Mouse (Mus musculus): ENCODE data around the gene Galnt7. TPM values are rescaled to one million over a fixed set of nuclear protein-coding genes. Genes with fewer than 3 reads are reported as not detected.

The Galnt7 gene
- polyA plus RNA-seq, 1 experiment from 2014 or later = 19.5 TPM

- H3K4me1 ChIP-seq (replicated peaks; ENCODE audit: control insufficient read depth, insufficient read depth, low read length) = no peaks in the 10 kb centered on the region; the same call in 1 of the 2 replicates
- H3K27ac ChIP-seq (ENCODE audit: low read depth, low read length) = no peak overlapping the region
- ATAC-seq (replicated peaks; ENCODE audit: low FRiP score) (no peak), DNase-seq (ENCODE audit: low spot score) (no peak)
- H3K27me3 ChIP-seq (ENCODE audit: control insufficient read depth, insufficient read depth, low read length) = no peaks in the 10 kb centered on the region
- no peaks in the 10 kb centered on the region for H3K36me3 ChIP-seq (ENCODE audit: control insufficient read depth, insufficient read depth, low read length)
- no peaks in the 10 kb centered on the region for H3K9me3 ChIP-seq (ENCODE audit: control insufficient read depth, low read length)
- WGBS = 62% methylated on average over 11 of the region's 11 CpGs
- no peak overlapping the region for H3K9ac ChIP-seq (ENCODE audit: low read length)
- H3K4me2 ChIP-seq (ENCODE audit: low read depth, low read length, severe bottlenecking) = no peak overlapping the region
- no peak overlapping the region for H3K4me3 ChIP-seq (ENCODE audit: low read depth, low read length)
Measured at GRCm38 (mm10) chr8:57569400-57569795, 83.4 kb downstream of the Galnt7 start.

DNA sequence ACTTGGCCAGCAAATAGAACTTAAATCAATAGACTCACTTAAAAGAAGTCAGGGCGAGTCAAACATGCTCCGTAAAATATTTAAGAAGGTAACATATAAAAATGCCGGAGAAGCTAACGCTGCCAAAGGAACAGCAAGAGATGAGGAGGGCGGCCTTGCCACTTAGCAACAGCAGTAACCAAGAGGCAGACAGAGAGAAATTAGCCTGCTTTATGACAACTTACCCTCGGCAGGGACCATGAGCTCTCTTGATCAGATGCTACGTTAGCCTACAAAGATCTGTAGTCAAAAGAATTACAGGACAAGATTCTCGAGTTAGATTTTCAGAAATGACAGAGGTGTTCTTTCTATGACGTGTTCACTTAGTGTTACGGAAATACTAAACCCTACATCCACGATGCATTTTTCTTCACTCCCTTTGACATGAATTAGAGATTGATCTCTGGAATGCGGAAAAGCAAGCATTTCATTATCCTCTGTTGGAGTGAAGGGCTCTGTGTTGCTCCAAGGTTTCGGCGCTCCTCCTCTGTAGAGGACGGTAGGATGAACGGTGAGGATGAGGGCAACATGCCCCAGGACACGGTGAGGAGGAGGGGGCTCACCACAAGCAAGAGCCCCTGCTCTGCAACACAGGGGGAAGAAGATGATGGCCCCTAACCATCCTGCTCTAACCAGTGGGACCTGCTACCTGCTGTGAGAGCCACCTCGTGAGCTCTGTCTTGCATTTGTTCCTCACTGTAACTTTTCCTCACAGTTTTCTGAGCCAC, 84.0 kb downstream of the Galnt7 start:
- H3K4me2 ChIP-seq (ENCODE audit: low read depth, low read length, severe bottlenecking) = no peak overlapping the region
- no peak for ATAC-seq (replicated peaks; ENCODE audit: low FRiP score)
- no peak for DNase-seq (ENCODE audit: low spot score)

GRCm38 (mm10) chr8:57567998-57568397, 84.8 kb downstream of the Galnt7 start:
- no peak overlapping the region for H3K9ac ChIP-seq (ENCODE audit: low read length)
- ATAC-seq (replicated peaks; ENCODE audit: low FRiP score) = no peak
- no peak overlapping the region for H3K4me2 ChIP-seq (ENCODE audit: low read depth, low read length, severe bottlenecking)
- H3K36me3 ChIP-seq (ENCODE audit: control insufficient read depth, insufficient read depth, low read length) = no peaks in the 10 kb centered on the region
- H3K27me3 ChIP-seq (ENCODE audit: control insufficient read depth, insufficient read depth, low read length) = no peaks in the 10 kb centered on the region
- no peak overlapping the region for H3K27ac ChIP-seq (ENCODE audit: low read depth, low read length)
- no peaks in the 10 kb centered on the region; the same call in 1 of the 2 replicates for H3K4me1 ChIP-seq (replicated peaks; ENCODE audit: control insufficient read depth, insufficient read depth, low read length)
- no peak for DNase-seq (ENCODE audit: low spot score)
- 88% methylated on average over 7 of the region's 7 CpGs for WGBS
- H3K4me3 ChIP-seq (ENCODE audit: low read depth, low read length) = no peak overlapping the region
- no peaks in the 10 kb centered on the region for H3K9me3 ChIP-seq (ENCODE audit: control insufficient read depth, low read length)

More for the DNA sequence above, 84.0 kb downstream of the Galnt7 start:
- no peak overlapping the region; the same call in 1 of the 2 replicates for H3K27ac ChIP-seq (ENCODE audit: low read depth, low read length)
- H3K9me3 ChIP-seq (ENCODE audit: control insufficient read depth, low read length) = no peaks in the 10 kb centered on the region
- no peaks in the 10 kb centered on the region for H3K36me3 ChIP-seq (ENCODE audit: control insufficient read depth, insufficient read depth, low read length)
- H3K4me3 ChIP-seq (ENCODE audit: low read depth, low read length) = no peak overlapping the region
- no peak overlapping the region for H3K9ac ChIP-seq (ENCODE audit: low read length)
- no peaks in the 10 kb centered on the region for H3K27me3 ChIP-seq (ENCODE audit: control insufficient read depth, insufficient read depth, low read length)
- H3K4me1 ChIP-seq (replicated peaks; ENCODE audit: control insufficient read depth, insufficient read depth, low read length) = no peaks in the 10 kb centered on the region; the same call in 1 of the 2 replicates
- 81% methylated on average over 18 of the region's 18 CpGs for WGBS

DNA sequence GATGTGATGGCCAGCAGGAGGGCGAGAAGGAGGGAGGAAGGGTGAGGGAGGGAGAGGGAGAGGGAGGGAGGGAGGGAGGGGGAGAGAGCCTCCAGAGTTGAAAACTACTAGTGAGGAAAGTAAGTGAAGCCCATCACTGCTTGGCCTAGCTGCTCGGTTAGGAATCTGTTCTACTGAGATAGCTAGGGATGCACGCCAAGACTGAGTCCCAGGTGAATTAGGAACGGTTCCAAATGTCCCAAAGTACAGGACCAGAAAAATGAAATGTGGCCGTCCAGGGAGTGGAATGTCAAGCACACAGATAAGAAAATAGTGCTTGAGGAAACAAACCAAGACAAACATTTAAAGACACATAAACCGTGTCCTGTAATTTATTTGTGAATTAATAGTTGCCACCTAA, 87.8 kb downstream of the Galnt7 start:
- no peak overlapping the region for H3K4me2 ChIP-seq (ENCODE audit: low read depth, low read length, severe bottlenecking)
- no peaks in the 10 kb centered on the region for H3K27me3 ChIP-seq (ENCODE audit: control insufficient read depth, insufficient read depth, low read length)
- no peak overlapping the region for H3K27ac ChIP-seq (ENCODE audit: low read depth, low read length)
- H3K4me1 ChIP-seq (replicated peaks; ENCODE audit: control insufficient read depth, insufficient read depth, low read length) = no peaks in the 10 kb centered on the region; the same call in 1 of the 2 replicates
- no peaks in the 10 kb centered on the region for H3K9me3 ChIP-seq (ENCODE audit: control insufficient read depth, low read length)
- DNase-seq (ENCODE audit: low spot score) = no peak
- H3K9ac ChIP-seq (ENCODE audit: low read length) = no peak overlapping the region
- H3K4me3 ChIP-seq (ENCODE audit: low read depth, low read length) = no peak overlapping the region
- 87% methylated on average over 6 of the region's 6 CpGs for WGBS
- ATAC-seq (replicated peaks; ENCODE audit: low FRiP score) = no peak
- no peaks in the 10 kb centered on the region for H3K36me3 ChIP-seq (ENCODE audit: control insufficient read depth, insufficient read depth, low read length)

GRCm38 (mm10) chr8:57563726-57564125, 89.1 kb downstream of the Galnt7 start:
- Histone ChIP-seq H3K27ac (ENCODE audit: low read depth, low read length) (no peak overlapping the region), H3K4me2 (ENCODE audit: low read depth, low read length, severe bottlenecking) (no peak overlapping the region), H3K27me3 (ENCODE audit: control insufficient read depth, insufficient read depth, low read length) (no peaks in the 10 kb centered on the region), H3K9me3 (ENCODE audit: control insufficient read depth, low read length) (no peaks in the 10 kb centered on the region), H3K36me3 (ENCODE audit: control insufficient read depth, insufficient read depth, low read length) (no peaks in the 10 kb centered on the region), H3K4me3 (ENCODE audit: low read depth, low read length) (no peak overlapping the region), H3K9ac (ENCODE audit: low read length) (no peak overlapping the region), H3K4me1 (replicated peaks; ENCODE audit: control insufficient read depth, insufficient read depth, low read length) (no peaks in the 10 kb centered on the region; the same call in 1 of the 2 replicates)
- no peak for DNase-seq (ENCODE audit: low spot score)
- 94% methylated on average over 15 of the region's 15 CpGs for WGBS
- ATAC-seq (replicated peaks; ENCODE audit: low FRiP score) = no peak

- Histone ChIP-seq H3K4me2 (ENCODE audit: low read depth, low read length, severe bottlenecking) (no peak overlapping the region), H3K27me3 (ENCODE audit: control insufficient read depth, insufficient read depth, low read length) (no peaks in the 10 kb centered on the region), H3K4me1 (replicated peaks; ENCODE audit: control insufficient read depth, insufficient read depth, low read length) (no peaks in the 10 kb centered on the region), H3K27ac (ENCODE audit: low read depth, low read length) (no peak overlapping the region), H3K36me3 (ENCODE audit: control insufficient read depth, insufficient read depth, low read length) (no peaks in the 10 kb centered on the region), H3K9me3 (ENCODE audit: control insufficient read depth, low read length) (no peaks in the 10 kb centered on the region), H3K9ac (ENCODE audit: low read length) (no peak overlapping the region), H3K4me3 (ENCODE audit: low read depth, low read length) (no peak overlapping the region)
- 86% methylated on average over 3 of the region's 3 CpGs for WGBS
- ATAC-seq (replicated peaks; ENCODE audit: low FRiP score) (no peak), DNase-seq (ENCODE audit: low spot score) (no peak)
Measured at GRCm38 (mm10) chr8:57562741-57563140, 90.1 kb downstream of the Galnt7 start.

- ATAC-seq (replicated peaks; ENCODE audit: low FRiP score) (no peak), DNase-seq (ENCODE audit: low spot score) (no peak)
- Histone ChIP-seq H3K4me1 (replicated peaks; ENCODE audit: control insufficient read depth, insufficient read depth, low read length) (no peaks in the 10 kb centered on the region), H3K36me3 (ENCODE audit: control insufficient read depth, insufficient read depth, low read length) (no peaks in the 10 kb centered on the region), H3K4me2 (ENCODE audit: low read depth, low read length, severe bottlenecking) (no peak overlapping the region), H3K27me3 (ENCODE audit: control insufficient read depth, insufficient read depth, low read length) (no peaks in the 10 kb centered on the region), H3K27ac (ENCODE audit: low read depth, low read length) (no peak overlapping the region), H3K9ac (ENCODE audit: low read length) (no peak overlapping the region), H3K9me3 (ENCODE audit: control insufficient read depth, low read length) (no peaks in the 10 kb centered on the region), H3K4me3 (ENCODE audit: low read depth, low read length) (no peak overlapping the region)
- WGBS = 86% methylated on average over 9 of the region's 9 CpGs
Measured at GRCm38 (mm10) chr8:57560926-57561325, 91.9 kb downstream of the Galnt7 start.

DNA sequence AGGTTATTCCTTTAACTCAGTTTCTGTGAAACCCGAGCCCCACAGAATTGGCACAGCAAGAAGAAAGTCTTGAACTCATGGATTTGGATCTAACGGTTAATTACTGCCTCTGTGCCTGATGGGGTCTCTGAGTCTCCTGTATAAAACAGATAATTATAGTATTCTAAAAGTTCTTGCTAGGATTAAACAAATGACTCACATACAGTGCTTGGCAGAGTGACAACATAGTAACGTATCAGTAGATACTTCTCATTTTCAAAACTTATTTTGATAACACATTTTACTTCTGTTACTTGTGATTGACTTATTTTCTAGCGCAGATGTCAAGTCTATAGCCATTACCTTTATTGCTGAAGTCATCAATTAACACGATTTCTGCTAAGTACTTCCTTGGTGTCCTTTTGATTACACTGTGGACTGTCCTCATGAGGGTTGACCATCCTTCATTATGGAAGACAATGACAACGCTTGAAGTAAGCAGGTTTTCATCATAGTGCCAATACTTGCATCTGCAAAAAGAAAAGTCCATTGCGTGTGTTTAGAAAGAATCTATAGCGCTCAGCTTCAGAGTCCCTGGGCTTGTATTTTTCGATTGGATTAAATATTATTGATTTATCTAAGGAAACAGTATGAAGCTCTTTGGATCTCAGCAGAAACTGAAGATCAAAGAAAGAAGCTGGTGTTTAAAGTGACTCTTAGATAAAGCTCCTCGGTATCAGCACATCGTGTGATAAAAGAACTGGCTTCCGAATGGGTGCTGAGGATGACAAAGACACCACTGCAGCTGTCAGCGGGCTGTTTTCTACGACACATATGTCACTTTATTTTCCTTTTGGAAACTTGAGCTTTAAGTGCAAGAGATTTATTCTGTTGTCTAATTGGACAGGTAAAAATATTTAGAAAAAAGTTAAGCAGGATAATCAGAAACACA, 100.5 kb downstream of the Galnt7 start:
- no peak for DNase-seq (ENCODE audit: low spot score)
- Histone ChIP-seq H3K4me2 (ENCODE audit: low read depth, low read length, severe bottlenecking) (no peak overlapping the region), H3K27ac (ENCODE audit: low read depth, low read length) (no peak overlapping the region), H3K9me3 (ENCODE audit: control insufficient read depth, low read length) (no peaks in the 10 kb centered on the region), H3K36me3 (ENCODE audit: control insufficient read depth, insufficient read depth, low read length) (no peaks in the 10 kb centered on the region), H3K4me3 (ENCODE audit: low read depth, low read length) (no peak overlapping the region), H3K9ac (ENCODE audit: low read length) (no peak overlapping the region), H3K4me1 (replicated peaks; ENCODE audit: control insufficient read depth, insufficient read depth, low read length) (no peaks in the 10 kb centered on the region), H3K27me3 (ENCODE audit: control insufficient read depth, insufficient read depth, low read length) (no peaks in the 10 kb centered on the region)
- 90% methylated on average over 14 of the region's 14 CpGs for WGBS
- ATAC-seq (replicated peaks; ENCODE audit: low FRiP score) = no peak
